ENCODE assay signal across 21 mouse cellular contexts in genomic region chr11:90286550-90287154, GRCm38 (mm10). TPM values are rescaled to one million over a fixed set of nuclear protein-coding genes. Genes with fewer than 3 reads are reported as not detected.
DNase-seq lines count a peak whose midpoint lies in the region; ATAC-seq and TF ChIP-seq lines count a peak whose summit lies in the region.
"Had no signal": no experiment of that assay in that cellular context is flagged by ENCODE, and none has a peak within 500 bp of the region (broad histone marks: within the 10 kb centered on the region; RNA-seq: fewer than 3 reads in every experiment).

No protein-coding gene starts in this region.

- no peaks in the 10 kb centered on the region for H3K4me1 ChIP-seq in kidney, adult 2 months (ENCODE audit: control insufficient read depth, insufficient read depth, low read length)
- H3K4me1 ChIP-seq in kidney, embryonic 16.5 days (ENCODE audit: insufficient read depth, low read length), result peaks cover 5% of the 10 kb centered on the region; the same call in 1 of the 2 replicates
- H3K4me1 ChIP-seq: forebrain, embryonic 10.5 days; heart, embryonic 13.5 days; hindbrain, embryonic 15.5 days had no signal

- TF ChIP-seq CTCF in kidney, adult 2 months (conservative IDR thresholded peaks at IDR 0.05; ENCODE audit: insufficient read depth, insufficient read length, low read depth, low read length), result no peak
- TF ChIP-seq CTCF in C2C12 (IDR thresholded peaks at IDR 0.05; ENCODE audit: control insufficient read depth, insufficient read depth, insufficient read length), result no peak

- TF ChIP-seq POLR2A in kidney, adult 2 months (IDR thresholded peaks at IDR 0.05; ENCODE audit: low read depth, low read length), result no peak
- no peak for TF ChIP-seq POLR2A in myocyte (IDR thresholded peaks at IDR 0.05; ENCODE audit: insufficient read length, low read depth)

- H3K9ac ChIP-seq in kidney, embryonic 16.5 days (replicated peaks; ENCODE audit: low read length), result no peak overlapping the region
- H3K9ac ChIP-seq: embryonic facial prominence, embryonic 15.5 days; heart, embryonic 13.5 days; hindbrain, embryonic 15.5 days had no signal

- H3K79me2 ChIP-seq in C2C12 (ENCODE audit: control insufficient read depth, insufficient read depth), result no peaks in the 10 kb centered on the region
- H3K79me2 ChIP-seq in myocyte (ENCODE audit: control insufficient read depth, insufficient read depth), result no peaks in the 10 kb centered on the region

- H3K79me3 ChIP-seq in C2C12 (ENCODE audit: low read depth), result no peaks in the 10 kb centered on the region

- 83% methylated on average over 6 of the region's 6 CpGs for WGBS in kidney, adult 2 months
- 84% methylated on average over 6 of the region's 6 CpGs for WGBS in kidney, embryonic 16.5 days

- no peaks in the 10 kb centered on the region for H3K27me3 ChIP-seq in kidney, adult 2 months (replicated peaks; ENCODE audit: control insufficient read depth, insufficient read depth, low read length)
- H3K27me3 ChIP-seq in kidney, embryonic 16.5 days (ENCODE audit: insufficient read depth, low read length), result no peaks in the 10 kb centered on the region
- no peaks in the 10 kb centered on the region for H3K27me3 ChIP-seq in C2C12 (ENCODE audit: control insufficient read depth, insufficient read depth, insufficient read length)
- no peaks in the 10 kb centered on the region for H3K27me3 ChIP-seq in myocyte (ENCODE audit: control insufficient read depth, insufficient read depth, insufficient read length)
- H3K27me3 ChIP-seq: embryonic facial prominence, embryonic 15.5 days; heart, embryonic 13.5 days; hindbrain, embryonic 15.5 days had no signal

- H3K36me3 ChIP-seq in kidney, adult 2 months (ENCODE audit: control insufficient read depth, insufficient read depth, low read length), result no peaks in the 10 kb centered on the region
- no peaks in the 10 kb centered on the region for H3K36me3 ChIP-seq in kidney, embryonic 16.5 days (ENCODE audit: insufficient read depth, low read length)
- H3K36me3 ChIP-seq in C2C12 (ENCODE audit: control insufficient read depth, insufficient read depth), result no peaks in the 10 kb centered on the region
- H3K36me3 ChIP-seq in myocyte (ENCODE audit: control insufficient read depth, insufficient read depth), result no peaks in the 10 kb centered on the region
- H3K36me3 ChIP-seq: embryonic facial prominence, embryonic 15.5 days; forebrain, embryonic 10.5 days; G1E; heart, embryonic 13.5 days; hindbrain, embryonic 15.5 days had no signal

- no peak overlapping the region for H3K4me3 ChIP-seq in kidney, adult 2 months (ENCODE audit: insufficient read depth, low read depth, low read length)
- H3K4me3 ChIP-seq in kidney, embryonic 16.5 days (ENCODE audit: low read length), result no peak overlapping the region
- H3K4me3 ChIP-seq in C2C12 (ENCODE audit: insufficient read depth, poor library complexity, severe bottlenecking), result no peak overlapping the region
- no peak overlapping the region for H3K4me3 ChIP-seq in myocyte
- H3K4me3 ChIP-seq: embryonic facial prominence, embryonic 15.5 days; erythroblast, embryonic 14.5 days; forebrain, embryonic 10.5 days; gastrocnemius, adult 2 months; heart, embryonic 13.5 days; hindbrain, embryonic 15.5 days had no signal

- H3ac ChIP-seq in C2C12 (ENCODE audit: control insufficient read depth, insufficient read length, low read depth) (no peak overlapping the region), myocyte (ENCODE audit: control insufficient read depth, insufficient read length) (no peak overlapping the region)

- no peak for ATAC-seq in kidney, embryonic 16.5 days (ENCODE audit: low FRiP score, low TSS enrichment)
- ATAC-seq in cerebellum, adult (ENCODE audit: insufficient number of reproducible peaks, low FRiP score, low TSS enrichment), result no peak
- ATAC-seq: forebrain, embryonic 14.5 days had no signal

- H3K9me3 ChIP-seq in kidney, embryonic 16.5 days (ENCODE audit: low read length), result no peaks in the 10 kb centered on the region
- H3K9me3 ChIP-seq: embryonic facial prominence, embryonic 15.5 days; forebrain, embryonic 10.5 days; heart, embryonic 13.5 days; hindbrain, embryonic 15.5 days had no signal

- no peak overlapping the region for H3K4me2 ChIP-seq in kidney, embryonic 16.5 days (replicated peaks; ENCODE audit: low read depth, low read length)
- peak overlapping the region; percentile 46 for H3K4me2 ChIP-seq in myocyte (ENCODE audit: low read depth)
- H3K4me2 ChIP-seq: embryonic facial prominence, embryonic 15.5 days; heart, embryonic 13.5 days; hindbrain, embryonic 15.5 days had no signal

- DNase-seq in kidney, adult 2 months, result peak; percentile 11
- DNase-seq in 3T3-L1 (ENCODE audit: low read depth, low spot score), result peak; percentile 15
- no peak for DNase-seq in spleen, postnatal 4 days (ENCODE audit: low spot score in 2 of 2)
- DNase-seq: cerebellum, adult 18-20 months; cerebellum, postnatal 10 days; embryo, embryonic 11 days; gastrocnemius, adult 2 months; gastrocnemius, postnatal 25 days; heart, postnatal 36 days; kidney, adult 11 months had no signal

- no peak overlapping the region for H3K27ac ChIP-seq in kidney, adult 2 months (ENCODE audit: insufficient read depth, low read depth, low read length)
- H3K27ac ChIP-seq in kidney, embryonic 16.5 days (ENCODE audit: low read length), result no peak overlapping the region
- H3K27ac ChIP-seq: embryonic facial prominence, embryonic 15.5 days; forebrain, embryonic 10.5 days; gastrocnemius, adult 2 months; heart, embryonic 13.5 days; hindbrain, embryonic 15.5 days had no signal

TF ChIP-seq in C2C12, 6 proteins besides CTCF, POLR2A, EP300 and RAD21:
- TF ChIP-seq MAX (IDR thresholded peaks at IDR 0.05), result no peak
- TF ChIP-seq FOSL1 (IDR thresholded peaks at IDR 0.05; ENCODE audit: insufficient read depth, low read length, poor library complexity, severe bottlenecking), result peak; percentile 77
- peak; percentile 11 for TF ChIP-seq MYOD1 (IDR thresholded peaks at IDR 0.05; ENCODE audit: control insufficient read depth, insufficient read length, low read depth)
- TF ChIP-seq MYOG (IDR thresholded peaks at IDR 0.05; ENCODE audit: control insufficient read depth, extremely low read depth, insufficient read length), result no peak

TF ChIP-seq in myocyte, 11 proteins besides CTCF, POLR2A, EP300 and RAD21:
- TF ChIP-seq CEBPB (IDR thresholded peaks at IDR 0.05; ENCODE audit: insufficient read depth, poor library complexity, severe bottlenecking), result no peak
- no peak for TF ChIP-seq POLR2AphosphoS2 (IDR thresholded peaks at IDR 0.05; ENCODE audit: insufficient read length, low read depth)
- no peak for TF ChIP-seq MYOD1 (IDR thresholded peaks at IDR 0.05; ENCODE audit: control insufficient read depth in 1 of 3, insufficient read length in 2 of 3, low read depth in 2 of 3)
- no peak for TF ChIP-seq USF1 (IDR thresholded peaks at IDR 0.05; ENCODE audit: low read depth)
- no peak for TF ChIP-seq REST (IDR thresholded peaks at IDR 0.05; ENCODE audit: insufficient read depth, insufficient read length)
- TF ChIP-seq E2F4 (IDR thresholded peaks at IDR 0.05; ENCODE audit: insufficient read depth), result no peak
- TF ChIP-seq MYOG (IDR thresholded peaks at IDR 0.05; ENCODE audit: control insufficient read depth in 1 of 3, insufficient read depth in 1 of 3, insufficient read length in 2 of 3, low read depth in 2 of 3), result no peak
- TF ChIP-seq SRF (IDR thresholded peaks at IDR 0.05; ENCODE audit: control insufficient read depth, insufficient read length, low read depth), result no peak
- no peak for TF ChIP-seq TCF12 (IDR thresholded peaks at IDR 0.05; ENCODE audit: insufficient read depth, poor library complexity, severe bottlenecking)
- TF ChIP-seq MAX (IDR thresholded peaks at IDR 0.05; ENCODE audit: low read depth), result no peak
- TF ChIP-seq TCF3 (IDR thresholded peaks at IDR 0.05; ENCODE audit: insufficient read length, low read depth), result no peak

RNA-seq across cellular contexts. Expression of gene Mmd, which starts 37.4 kb away (rescaled TPM):
- polyA plus RNA-seq in kidney, adult 2 months (2012; rRNA removed), result 27.6 and 29.1 TPM in 2 replicates
- polyA plus RNA-seq in kidney, embryonic 16.5 days (2015; fragmentation: Nextera tagmentation; extraction: Ambion mirVana), result 36.1 and 37.3 TPM in 2 replicates
- polyA plus RNA-seq in C2C12 (2012; fragmentation: generic; extraction: Trizol) (257 TPM), myocyte (2012; fragmentation: generic; extraction: Trizol) (36.0 TPM)

Comparison
In these comparisons a context has a peak if more than half of its experiments do, and no peak if none do; other contexts are left out.
1. DNase-seq: peak in kidney, adult 2 months (single experiment) and 3T3-L1 (single experiment); none in spleen, postnatal 4 days (0 of 2).